Mouse (Mus musculus): ENCODE results near the gene Cd3g. TPM values are rescaled to one million over a fixed set of nuclear protein-coding genes. Genes with fewer than 3 reads are reported as not detected.

Gene Cd3g
- total RNA-seq (2021): 1 to 10 TPM in 1 of 2 experiments, not detected in 1; 1.7 TPM
- long read RNA-seq, experiment 1: 0 reads
- long read RNA-seq, experiment 2: 0 reads

- intact Hi-C loops (cut with DNase I): no loop called here
- no peak for DNase-seq
These were observed at the start of gene Cd3g for GRCm38 (mm10) chr9:44980242-44980641. TSS of gene Cd3g (minus strand) at chr9:44980431.

- DNase-seq: no peak
- intact Hi-C loops (cut with DNase I): no loop called here
These were observed 47.1 kb upstream of the Cd3g start for GRCm38 (mm10) chr9:45027376-45027775.

GRCm38 (mm10) chr9:45024187-45024586, 44.0 kb upstream of the Cd3g start:
- DNase-seq: no peak
- intact Hi-C loops (cut with DNase I): loop anchor here (5.0 kb wide), 2 partner anchors 108 to 123 kb away; no protein-coding TSS in a partner anchor

- no peak for DNase-seq
- intact Hi-C loops (cut with DNase I): loop anchor here (5.0 kb wide), 2 partner anchors 109 to 124 kb away; no protein-coding TSS in a partner anchor
These were observed 43.4 kb upstream of the Cd3g start for GRCm38 (mm10) chr9:45023638-45024037.

DNA sequence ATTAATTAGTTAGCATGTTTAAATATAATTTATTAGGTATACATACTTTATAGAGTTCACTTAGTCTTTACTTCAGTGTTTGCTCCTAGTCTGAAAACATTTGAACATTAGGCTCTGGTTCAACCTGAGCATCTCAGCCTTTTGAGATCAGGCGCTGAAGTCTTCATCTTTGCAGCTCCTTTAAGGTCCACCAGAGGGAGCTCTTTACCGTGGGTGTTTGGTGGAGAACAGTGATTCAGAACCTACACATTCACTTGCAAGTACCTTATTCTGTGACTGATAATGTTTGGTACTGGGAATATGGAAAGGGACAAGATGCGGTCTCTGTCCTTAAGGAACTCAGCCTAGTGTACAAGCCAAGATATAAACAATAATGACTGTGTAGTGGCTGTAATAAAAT, 42.6 kb upstream of the Cd3g start:
- intact Hi-C loops (cut with DNase I): loop anchor here (5.0 kb wide), 2 partner anchors 110 to 125 kb away; no protein-coding TSS in a partner anchor
- DNase-seq: no peak

DNA sequence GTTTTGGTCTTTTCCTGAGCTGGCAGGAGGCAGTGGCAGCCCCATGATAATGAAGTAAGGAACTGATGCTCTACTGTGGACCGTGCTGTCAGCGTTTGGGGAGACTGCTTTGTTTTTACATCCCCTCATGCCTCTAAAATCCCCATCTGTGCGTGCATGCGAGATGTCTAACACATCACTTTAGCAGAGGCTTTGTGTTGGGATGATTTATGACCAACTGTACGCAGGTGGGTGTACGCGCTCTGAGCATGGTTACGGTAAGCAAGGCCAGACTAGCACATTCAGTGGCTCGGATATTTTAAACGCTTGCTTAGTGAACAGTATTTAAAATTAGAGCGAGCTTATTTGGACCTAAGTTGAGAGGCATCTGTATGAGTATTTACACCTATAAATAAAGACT, 37.8 kb upstream of the Cd3g start:
- intact Hi-C loops (cut with DNase I): no loop called here
- DNase-seq: no peak

DNA sequence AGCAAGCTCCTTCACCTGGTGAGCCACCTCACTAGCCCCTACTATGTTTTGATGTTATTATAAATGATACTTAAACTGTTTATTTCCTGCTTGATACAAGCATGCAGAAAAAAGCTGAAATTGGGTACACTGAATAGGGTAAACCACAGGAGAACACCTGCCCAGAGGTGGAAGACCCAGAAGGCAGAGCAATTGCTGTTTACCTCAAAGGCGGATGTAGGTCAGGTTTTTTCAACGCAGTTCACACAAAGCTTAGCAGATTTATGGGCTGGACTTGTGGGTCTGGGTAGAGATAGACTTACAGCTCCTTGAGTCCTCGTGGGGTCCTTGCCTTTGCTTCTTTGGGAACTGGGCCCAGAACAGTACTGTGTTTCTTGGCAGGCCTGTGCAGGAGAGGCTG, 35.6 kb upstream of the Cd3g start:
- intact Hi-C loops (cut with DNase I): no loop called here
- no peak for DNase-seq

GRCm38 (mm10) chr9:45014879-45015278, 34.6 kb upstream of the Cd3g start:
- no peak for DNase-seq

DNA sequence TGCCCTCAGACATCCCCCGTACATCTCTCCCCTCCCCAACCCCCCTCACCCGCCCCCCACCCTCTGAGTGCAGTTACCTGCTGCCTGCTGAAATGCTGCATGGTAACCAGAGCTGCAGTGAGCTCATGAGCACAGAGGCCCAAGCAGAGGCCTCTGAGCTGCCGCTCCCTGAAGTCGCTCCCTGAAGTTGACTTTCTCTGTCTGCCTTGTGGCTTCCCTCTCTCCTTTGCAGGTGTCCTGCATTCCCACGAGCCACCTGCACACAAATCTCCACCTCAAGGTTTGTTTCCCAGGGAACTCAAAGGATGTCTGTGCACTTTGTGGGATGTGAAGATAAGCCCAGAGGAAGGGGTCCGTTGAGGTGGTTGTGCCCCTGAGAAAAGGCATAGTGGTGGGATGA, 31.1 kb upstream of the Cd3g start:
- no peak for DNase-seq
- intact Hi-C loops (cut with DNase I): no loop called here

More at GRCm38 (mm10) chr9:45014879-45015278, 34.6 kb upstream of the Cd3g start:
- intact Hi-C loops (cut with DNase I): no loop called here

- DNase-seq: no peak
- intact Hi-C loops (cut with DNase I): no loop called here
These were observed 30.2 kb upstream of the Cd3g start for GRCm38 (mm10) chr9:45010461-45010860.

GRCm38 (mm10) chr9:45009180-45010078, 29.2 kb upstream of the Cd3g start, which contains the start of gene Cd3e:
TSS of gene Cd3e (minus strand) at chr9:45009627.
- intact Hi-C loops (cut with DNase I): no loop called here
- DNase-seq: no peak

DNA sequence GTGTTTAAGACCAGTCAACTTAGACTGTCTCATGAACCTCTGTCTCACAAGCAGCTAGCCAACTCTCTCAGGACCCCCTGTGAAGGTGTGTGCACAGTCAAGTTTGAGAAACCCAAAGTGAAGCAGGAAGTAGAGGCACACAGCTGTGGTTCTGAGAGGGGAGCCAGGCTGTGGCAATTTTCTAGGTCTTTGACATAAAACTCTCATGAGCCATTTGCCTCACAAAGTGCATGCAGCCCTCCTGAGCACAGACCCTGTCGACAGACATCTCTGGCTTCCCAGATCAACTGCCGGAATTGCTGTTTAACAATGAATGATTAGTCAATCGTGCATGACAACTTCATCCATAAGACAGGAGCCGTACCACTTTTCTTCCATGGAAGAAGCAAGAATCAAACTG, 28.1 kb upstream of the Cd3g start:
- intact Hi-C loops (cut with DNase I): no loop called here
- no peak for DNase-seq

DNA sequence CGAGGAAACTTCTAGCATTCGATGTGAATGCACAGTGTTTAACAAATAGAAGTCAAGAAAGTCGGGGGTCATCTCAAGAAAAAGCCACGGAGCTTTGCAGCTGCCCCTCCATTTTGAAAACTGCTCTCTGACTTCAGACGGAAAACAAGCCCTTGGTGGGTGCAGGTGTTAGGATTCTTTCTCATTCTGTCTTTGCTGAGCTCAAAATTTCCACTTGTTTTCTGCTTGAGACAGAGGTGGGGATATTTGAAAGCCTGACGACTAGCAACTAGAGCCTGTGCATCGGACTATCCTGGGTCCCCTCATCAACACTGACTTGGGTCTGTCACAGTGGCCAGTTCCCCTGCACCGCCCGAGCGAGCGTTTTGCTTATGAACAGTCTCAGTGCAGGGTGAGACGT, 27.2 kb upstream of the Cd3g start:
- intact Hi-C loops (cut with DNase I): no loop called here
- DNase-seq: no peak

GRCm38 (mm10) chr9:45000249-45000648, 20.0 kb upstream of the Cd3g start:
- intact Hi-C loops (cut with DNase I): no loop called here
- DNase-seq: no peak

DNA sequence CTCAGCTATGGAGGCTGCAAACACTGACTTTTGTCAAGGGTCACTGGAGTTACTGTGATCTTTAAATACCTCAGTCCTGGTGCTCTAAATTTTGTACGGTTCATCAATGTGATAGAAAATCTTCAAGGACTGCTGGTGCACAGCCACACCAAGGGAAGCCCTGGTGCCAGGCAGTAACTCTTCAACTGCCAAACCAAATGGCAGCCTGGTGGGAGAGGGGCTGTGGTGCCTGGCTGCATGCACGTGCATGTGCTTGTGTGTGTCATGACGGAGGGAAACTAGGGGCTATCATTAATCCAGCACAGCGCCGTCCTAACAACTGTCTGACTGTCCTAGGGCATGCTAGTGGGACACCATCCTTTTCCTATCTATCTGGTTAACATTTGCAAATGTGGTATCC, 19.5 kb upstream of the Cd3g start:
- DNase-seq: no peak
- intact Hi-C loops (cut with DNase I): no loop called here

- intact Hi-C loops (cut with DNase I): no loop called here
- DNase-seq: peak in 1 of 2 experiments; percentile 10
These were observed 18.9 kb upstream of the Cd3g start for GRCm38 (mm10) chr9:44999171-44999570.

DNA sequence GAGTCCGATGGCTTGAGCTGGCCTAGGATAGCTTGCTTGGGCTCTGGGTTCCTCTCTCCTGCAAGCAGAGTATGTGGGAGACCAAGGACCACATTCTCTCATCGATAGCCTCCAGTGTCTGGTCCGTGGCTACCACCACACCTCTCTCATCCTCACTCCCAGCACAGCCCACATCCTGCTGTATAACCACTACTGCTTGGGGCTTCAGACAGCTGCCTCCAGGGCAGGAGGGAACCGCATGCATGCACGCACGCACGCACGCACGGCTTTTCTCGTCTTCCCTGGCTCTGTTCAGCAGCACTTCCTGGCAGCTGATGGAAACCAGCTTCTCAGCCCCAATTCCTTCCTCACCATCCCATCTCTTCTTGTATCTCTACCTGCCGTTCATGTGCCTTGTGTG, 17.9 kb upstream of the Cd3g start:
- intact Hi-C loops (cut with DNase I): no loop called here
- no peak for DNase-seq

DNA sequence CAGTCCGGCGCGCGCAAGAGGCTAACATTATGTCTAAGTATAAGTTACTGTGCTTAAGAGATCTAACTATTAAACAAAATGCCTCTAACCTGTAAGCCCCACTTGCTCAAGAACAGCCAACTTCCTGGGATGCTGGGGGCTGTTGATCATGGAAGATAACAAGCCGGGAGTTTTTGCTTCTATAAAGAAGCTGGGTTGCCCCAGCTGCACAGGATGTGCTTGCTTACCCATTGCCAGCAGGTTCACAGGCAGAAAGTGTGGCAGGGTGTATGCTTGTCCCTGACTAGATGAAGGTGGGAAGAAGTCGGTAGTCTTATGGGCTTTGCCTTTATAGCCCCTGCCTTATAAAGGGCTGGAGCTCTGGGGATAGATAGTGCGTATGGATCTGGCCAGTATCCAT, 16.4 kb upstream of the Cd3g start:
- no peak for DNase-seq
- intact Hi-C loops (cut with DNase I): no loop called here

GRCm38 (mm10) chr9:44994962-44995361, 14.7 kb upstream of the Cd3g start:
- intact Hi-C loops (cut with DNase I): no loop called here
- no peak for DNase-seq

DNA sequence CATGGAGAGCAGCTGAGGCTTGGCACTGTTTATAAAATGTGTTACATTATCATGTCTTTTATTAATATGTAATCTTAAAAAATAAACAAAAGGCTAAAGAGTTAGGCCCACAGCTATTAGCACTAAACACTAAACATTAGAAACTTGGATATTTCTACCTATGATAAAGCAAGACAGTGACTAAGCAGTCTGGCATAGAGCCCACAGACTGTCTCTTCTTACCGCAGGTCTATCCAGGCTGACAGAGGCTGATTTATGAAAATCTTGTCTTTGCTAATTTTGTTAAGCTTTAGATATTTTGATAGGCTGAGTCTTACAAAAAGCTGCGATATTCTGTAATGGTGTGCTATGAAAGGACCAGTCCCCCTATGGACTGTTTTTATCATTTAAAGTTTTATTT, 13.0 kb upstream of the Cd3g start:
- intact Hi-C loops (cut with DNase I): no loop called here
- no peak for DNase-seq

GRCm38 (mm10) chr9:44992271-44992670, 12.0 kb upstream of the Cd3g start:
- intact Hi-C loops (cut with DNase I): no loop called here
- DNase-seq: no peak

- no peak for DNase-seq
These were observed 11.6 kb upstream of the Cd3g start for GRCm38 (mm10) chr9:44991821-44992220.

More at GRCm38 (mm10) chr9:44991821-44992220, 11.6 kb upstream of the Cd3g start:
- intact Hi-C loops (cut with DNase I): no loop called here
